Mouse (Mus musculus) ovary, postnatal 10 days (tissue): Measurements from ENCODE around the gene Ankef1.

Source experiments
- DNase-seq: peaks from one replicate; pipeline ENCODE4 v3.0.0; 2022; ENCODE audit warnings: low spot score

The Ankef1 gene

DNA sequence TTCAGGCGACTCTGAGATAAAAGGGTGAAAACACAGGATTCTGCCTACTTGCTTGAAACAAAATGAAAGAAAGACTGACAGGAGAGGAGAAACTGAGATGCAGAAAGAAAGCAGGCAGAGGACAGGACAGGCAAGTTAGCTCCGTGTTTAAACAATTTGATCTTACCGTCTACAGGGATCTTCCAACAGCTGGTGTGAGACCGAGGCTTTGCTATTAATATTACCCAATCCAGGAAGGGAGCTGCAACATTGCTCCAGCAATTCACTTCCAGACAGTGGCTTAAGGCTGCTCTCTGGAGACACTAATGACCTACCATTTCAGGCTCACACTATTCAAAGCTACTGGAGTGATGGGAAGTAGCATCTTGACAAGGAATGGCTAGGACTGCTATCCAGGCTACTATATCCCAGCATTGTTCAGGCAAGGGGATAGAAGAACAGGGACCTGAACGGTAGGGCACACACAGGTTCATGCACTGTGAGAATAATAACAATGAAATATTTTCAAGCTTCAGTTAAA, 99.0 kb downstream of the Ankef1 start:
- no peak for DNase-seq

DNA sequence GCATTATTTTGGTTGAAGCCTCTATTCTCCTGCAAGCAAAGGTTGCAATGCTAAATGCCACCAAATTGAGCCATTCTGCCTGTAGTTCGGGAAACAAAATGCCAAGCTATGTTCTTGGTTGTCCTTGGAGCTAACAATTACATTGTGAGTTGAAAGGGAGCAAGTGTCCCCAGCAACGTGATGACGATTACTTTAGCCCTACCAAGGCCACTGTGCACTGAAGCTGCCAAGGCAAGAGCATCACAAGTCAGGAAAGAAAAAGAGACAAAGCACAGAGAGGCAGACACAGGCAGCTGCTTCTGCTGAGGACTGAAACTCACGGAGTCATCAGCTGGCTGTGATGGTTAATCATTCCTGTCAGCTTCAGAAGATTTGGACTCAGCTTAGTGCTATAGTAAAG, 99.5 kb downstream of the Ankef1 start:
- no peak for DNase-seq
